21 mouse cellular contexts compared by ENCODE assay signal in the genomic region with DNA sequence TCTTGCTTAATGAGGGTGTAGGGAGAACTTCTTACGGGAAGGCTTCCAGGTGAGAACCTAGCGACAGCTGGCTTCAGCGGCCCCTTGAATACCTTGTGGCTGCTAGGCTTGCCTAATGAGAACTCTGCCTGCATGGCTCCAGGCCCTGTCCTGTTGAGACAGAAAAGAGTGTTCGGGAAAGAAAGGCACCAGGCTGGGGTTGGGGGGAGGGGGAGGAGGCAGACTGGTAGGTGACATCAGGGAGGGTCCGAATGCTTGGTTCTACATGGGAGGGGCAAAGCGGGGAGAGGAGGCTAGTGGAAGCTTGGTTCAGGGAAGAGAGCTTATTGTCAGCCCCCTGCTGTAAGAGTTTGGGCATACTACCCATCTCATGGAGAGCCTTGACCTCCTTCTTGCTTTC.
"Had no signal": no experiment of that assay in that cellular context is flagged by ENCODE, and none has a peak within 500 bp of the region (broad histone marks: within the 10 kb centered on the region; RNA-seq: fewer than 3 reads in every experiment).

No protein-coding gene starts in this region.

- H3K36me3 ChIP-seq: heart, embryonic 13.5 days; heart, embryonic 15.5 days; hindbrain, embryonic 13.5 days; hindbrain, embryonic 15.5 days; limb, embryonic 13.5 days; limb, embryonic 15.5 days had no signal

- H3K4me3 ChIP-seq: heart, adult 2 months; heart, embryonic 13.5 days; heart, embryonic 15.5 days; hindbrain, embryonic 13.5 days; hindbrain, embryonic 15.5 days; limb, embryonic 13.5 days; limb, embryonic 15.5 days; liver, embryonic 12.5 days had no signal

- H3K27me3 ChIP-seq: heart, embryonic 13.5 days; heart, embryonic 15.5 days; hindbrain, embryonic 13.5 days; hindbrain, embryonic 15.5 days; limb, embryonic 13.5 days; limb, embryonic 15.5 days; liver, embryonic 12.5 days had no signal

- H3K27ac ChIP-seq: heart, adult 2 months; heart, embryonic 13.5 days; heart, embryonic 15.5 days; hindbrain, embryonic 13.5 days; hindbrain, embryonic 15.5 days; hindbrain, postnatal 0 days; limb, embryonic 13.5 days; limb, embryonic 15.5 days; liver, embryonic 12.5 days; liver, embryonic 14.5 days had no signal

- ATAC-seq: hindbrain, postnatal 0 days; intestine, embryonic 16.5 days; liver, embryonic 12.5 days had no signal

- H3K9me3 ChIP-seq: heart, embryonic 13.5 days; heart, embryonic 15.5 days; hindbrain, embryonic 13.5 days; hindbrain, embryonic 15.5 days; limb, embryonic 13.5 days; limb, embryonic 15.5 days; liver, embryonic 12.5 days had no signal

- DNase-seq: gastrocnemius, postnatal 14 days; gastrocnemius, postnatal 36 days; heart, adult 11 months; heart, adult 2 months; heart, postnatal 14 days; heart, postnatal 36 days; kidney, adult 11 months; kidney, postnatal 10 days; layer of hippocampus, adult 9-11 months; layer of hippocampus, postnatal 36 days; left cerebral cortex, postnatal 4 days had no signal

- H3K9ac ChIP-seq: heart, embryonic 13.5 days; heart, embryonic 15.5 days; hindbrain, embryonic 13.5 days; hindbrain, embryonic 15.5 days; limb, embryonic 13.5 days; limb, embryonic 15.5 days; liver, embryonic 12.5 days; liver, embryonic 14.5 days had no signal
